Mouse (Mus musculus) brain, embryonic 14.5 days (tissue): Measurements from ENCODE around the gene Ccdc116.

Source experiments
- CTCF ChIP-seq: fragments of 200-500 bp; IDR thresholded peaks from 2 replicates; pipeline ENCODE4 v1.5.1; 2012; ENCODE audit warnings: inconsistent platforms, mild to moderate bottlenecking, moderate library complexity, borderline replicate concordance; ENCODE audit not compliant: insufficient read depth, insufficient read length; ENCODE audit errors: extremely low read depth
- POLR2A ChIP-seq: fragments of 200-500 bp; IDR thresholded peaks from 2 replicates; pipeline ENCODE4 v1.6.1; 2012; ENCODE audit warnings: mild to moderate bottlenecking, inconsistent platforms, borderline replicate concordance; ENCODE audit not compliant: poor library complexity, insufficient read depth, insufficient read length, severe bottlenecking; ENCODE audit errors: extremely low read depth

GRCm38 (mm10) chr16:17167179-17167578, 20.1 kb upstream of the Ccdc116 start:
- TF ChIP-seq CTCF, result no peak
- TF ChIP-seq POLR2A, result no peak
